Mouse (Mus musculus) myocyte (in vitro differentiated cells): ENCODE measurements at regions not wholly inside any gene's neighbourhood (a gene's known extent, or its start where the extent isn't known, plus 50 kb on each side); places are given as distances from the start of the nearest gene placed in this dataset.

Experiments
- H3K27me3 ChIP-seq: one replicate; pipeline ENCODE4 v1.6.1; 2011; ENCODE audit not compliant: control insufficient read depth, insufficient read depth, insufficient read length
- H3K36me3 ChIP-seq: one replicate; pipeline ENCODE4 v1.6.1; 2011; ENCODE audit not compliant: control insufficient read depth, insufficient read depth
- H3K4me2 ChIP-seq: one replicate; pipeline ENCODE4 v1.6.1; 2011; ENCODE audit warnings: low read depth, control low read depth
- H3K4me3 ChIP-seq: one replicate; pipeline ENCODE4 v1.5.1; 2011; ENCODE audit warnings: mild to moderate bottlenecking, control low read depth, moderate library complexity
- H3K79me2 ChIP-seq: one replicate; pipeline ENCODE4 v1.6.1; 2011; ENCODE audit not compliant: control insufficient read depth, insufficient read depth
- H3ac ChIP-seq: one replicate; pipeline ENCODE4 v1.6.1; 2011; ENCODE audit not compliant: control insufficient read depth, insufficient read length
- CEBPB ChIP-seq: IDR thresholded peaks from 2 replicates; pipeline ENCODE4 v1.6.1; 2011; ENCODE audit warnings: mild to moderate bottlenecking, moderate library complexity; ENCODE audit not compliant: poor library complexity, insufficient read depth, severe bottlenecking
- E2F4 ChIP-seq: IDR thresholded peaks from one replicate; pipeline ENCODE4 v1.6.1; 2011; ENCODE audit warnings: mild to moderate bottlenecking, control low read depth, moderate library complexity; ENCODE audit not compliant: insufficient read depth
- MAX ChIP-seq: IDR thresholded peaks from one replicate; pipeline ENCODE4 v1.6.1; 2011; ENCODE audit warnings: low read depth, mild to moderate bottlenecking, control low read depth
- MYOD1 ChIP-seq, 3 experiments: IDR thresholded peaks; one replicate each; pipeline ENCODE4 v1.6.1; 2011; ENCODE audit warnings: control low read depth in 2 of 3, low read depth in 2 of 3, mild to moderate bottlenecking in 2 of 3, moderate library complexity in 1 of 3; ENCODE audit not compliant: insufficient read length in 2 of 3, control insufficient read depth in 1 of 3
- MYOG ChIP-seq, 3 experiments: IDR thresholded peaks; one replicate each; pipeline ENCODE4 v1.6.1; 2011; ENCODE audit warnings: control low read depth in 2 of 3, low read depth in 2 of 3, mild to moderate bottlenecking in 2 of 3; ENCODE audit not compliant: insufficient read length in 2 of 3, control insufficient read depth in 1 of 3, insufficient read depth in 1 of 3
- POLR2A ChIP-seq: IDR thresholded peaks from one replicate; pipeline ENCODE4 v1.6.1; 2011; ENCODE audit warnings: low read depth, mild to moderate bottlenecking, control low read depth, moderate library complexity; ENCODE audit not compliant: insufficient read length
- POLR2AphosphoS2 ChIP-seq: IDR thresholded peaks from one replicate; pipeline ENCODE4 v1.6.1; 2011; ENCODE audit warnings: low read depth, control low read depth; ENCODE audit not compliant: insufficient read length
- REST ChIP-seq: IDR thresholded peaks from one replicate; pipeline ENCODE4 v1.6.1; 2011; ENCODE audit warnings: mild to moderate bottlenecking, control low read depth, moderate library complexity; ENCODE audit not compliant: insufficient read depth, insufficient read length
- SRF ChIP-seq: IDR thresholded peaks from one replicate; pipeline ENCODE4 v1.6.1; 2011; ENCODE audit warnings: low read depth; ENCODE audit not compliant: control insufficient read depth, insufficient read length
- TCF12 ChIP-seq: IDR thresholded peaks from one replicate; pipeline ENCODE4 v1.6.1; 2011; ENCODE audit warnings: mild to moderate bottlenecking, control low read depth; ENCODE audit not compliant: poor library complexity, insufficient read depth, severe bottlenecking
- TCF3 ChIP-seq: IDR thresholded peaks from one replicate; pipeline ENCODE4 v1.6.1; 2011; ENCODE audit warnings: low read depth, control low read depth; ENCODE audit not compliant: insufficient read length
- USF1 ChIP-seq: IDR thresholded peaks from one replicate; pipeline ENCODE4 v1.6.1; 2011; ENCODE audit warnings: low read depth, mild to moderate bottlenecking, control low read depth, moderate library complexity

- H3ac ChIP-seq = no peak overlapping the region
- H3K79me2 ChIP-seq = no peaks in the 10 kb centered on the region
- TF ChIP-seq REST (no peak), POLR2A (no peak), USF1 (no peak), SRF (no peak), TCF12 (no peak), E2F4 (no peak), TCF3 (no peak), CEBPB (no peak), MYOD1 (IDR thresholded peaks at IDR 0.05; ENCODE audit: control insufficient read depth in 1 of 3, insufficient read length in 2 of 3, low read depth in 2 of 3) (no peak), POLR2AphosphoS2 (no peak), MYOG (IDR thresholded peaks at IDR 0.05; ENCODE audit: control insufficient read depth in 1 of 3, insufficient read depth in 1 of 3, insufficient read length in 2 of 3, low read depth in 2 of 3) (no peak), MAX (no peak)
- no peaks in the 10 kb centered on the region for H3K36me3 ChIP-seq
- H3K27me3 ChIP-seq = no peaks in the 10 kb centered on the region
- no peak overlapping the region for H3K4me3 ChIP-seq
- no peak overlapping the region for H3K4me2 ChIP-seq
Observed at GRCm38 (mm10) chrX:11707330-11707729, 379.7 kb downstream of the H2al1j start.

- TF ChIP-seq E2F4 (no peak), USF1 (no peak), MYOG (IDR thresholded peaks at IDR 0.05; ENCODE audit: control insufficient read depth in 1 of 3, insufficient read depth in 1 of 3, insufficient read length in 2 of 3, low read depth in 2 of 3) (no peak)
- Histone ChIP-seq H3K27me3 (no peaks in the 10 kb centered on the region), H3K4me2 (no peak overlapping the region), H3K36me3 (no peaks in the 10 kb centered on the region), H3ac (no peak overlapping the region), H3K4me3 (no peak overlapping the region), H3K79me2 (no peaks in the 10 kb centered on the region)
Observed at GRCm38 (mm10) chrX:11708325-11708724, 380.7 kb downstream of the H2al1j start.

GRCm38 (mm10) chrX:11709326-11709725, 381.7 kb downstream of the H2al1j start:
- no peaks in the 10 kb centered on the region for H3K27me3 ChIP-seq
- TF ChIP-seq POLR2A (no peak), TCF3 (no peak), MYOG (IDR thresholded peaks at IDR 0.05; ENCODE audit: control insufficient read depth in 1 of 3, insufficient read depth in 1 of 3, insufficient read length in 2 of 3, low read depth in 2 of 3) (no peak), E2F4 (no peak), REST (no peak), SRF (no peak), MAX (no peak), CEBPB (no peak), POLR2AphosphoS2 (no peak)
- no peak overlapping the region for H3K4me3 ChIP-seq

GRCm38 (mm10) chrX:11713423-11713822, 385.8 kb downstream of the H2al1j start:
- TF ChIP-seq USF1 (no peak), MYOD1 (IDR thresholded peaks at IDR 0.05; ENCODE audit: control insufficient read depth in 1 of 3, insufficient read length in 2 of 3, low read depth in 2 of 3) (no peak), SRF (no peak), POLR2AphosphoS2 (no peak), TCF12 (no peak), MYOG (IDR thresholded peaks at IDR 0.05; ENCODE audit: control insufficient read depth in 1 of 3, insufficient read depth in 1 of 3, insufficient read length in 2 of 3, low read depth in 2 of 3) (no peak), POLR2A (no peak), TCF3 (no peak), MAX (no peak), REST (no peak), CEBPB (no peak), E2F4 (no peak)
- H3ac ChIP-seq = no peak overlapping the region
- no peak overlapping the region for H3K4me3 ChIP-seq
- H3K27me3 ChIP-seq = no peaks in the 10 kb centered on the region
- no peaks in the 10 kb centered on the region for H3K79me2 ChIP-seq
- H3K4me2 ChIP-seq = no peak overlapping the region
- H3K36me3 ChIP-seq = no peaks in the 10 kb centered on the region

More at GRCm38 (mm10) chrX:11709326-11709725, 381.7 kb downstream of the H2al1j start:
- H3ac ChIP-seq = no peak overlapping the region
- no peak overlapping the region for H3K4me2 ChIP-seq
- H3K79me2 ChIP-seq = no peaks in the 10 kb centered on the region
- no peaks in the 10 kb centered on the region for H3K36me3 ChIP-seq

GRCm38 (mm10) chrX:11716773-11717172, 389.2 kb downstream of the H2al1j start:
- H3K36me3 ChIP-seq = no peaks in the 10 kb centered on the region
- H3ac ChIP-seq = no peak overlapping the region
- H3K27me3 ChIP-seq = no peaks in the 10 kb centered on the region
- no peak for TF ChIP-seq USF1
- no peak for TF ChIP-seq TCF3
- no peak for TF ChIP-seq CEBPB
- TF ChIP-seq TCF12 = no peak
- no peak for TF ChIP-seq POLR2A
- no peak for TF ChIP-seq SRF
- TF ChIP-seq REST = no peak
- TF ChIP-seq MYOD1 (IDR thresholded peaks at IDR 0.05; ENCODE audit: control insufficient read depth in 1 of 3, insufficient read length in 2 of 3, low read depth in 2 of 3) = no peak
- H3K4me2 ChIP-seq = no peak overlapping the region
- H3K4me3 ChIP-seq = no peak overlapping the region
- no peaks in the 10 kb centered on the region for H3K79me2 ChIP-seq
